Mouse (Mus musculus): ENCODE measurements at regions not wholly inside any gene's neighbourhood (a gene's known extent, or its start where the extent isn't known, plus 50 kb on each side); places are given as distances from the start of the nearest gene placed in this dataset.
A peak's percentile ranks its signal among the peaks of the same experiment; 100 is the strongest.

DNA sequence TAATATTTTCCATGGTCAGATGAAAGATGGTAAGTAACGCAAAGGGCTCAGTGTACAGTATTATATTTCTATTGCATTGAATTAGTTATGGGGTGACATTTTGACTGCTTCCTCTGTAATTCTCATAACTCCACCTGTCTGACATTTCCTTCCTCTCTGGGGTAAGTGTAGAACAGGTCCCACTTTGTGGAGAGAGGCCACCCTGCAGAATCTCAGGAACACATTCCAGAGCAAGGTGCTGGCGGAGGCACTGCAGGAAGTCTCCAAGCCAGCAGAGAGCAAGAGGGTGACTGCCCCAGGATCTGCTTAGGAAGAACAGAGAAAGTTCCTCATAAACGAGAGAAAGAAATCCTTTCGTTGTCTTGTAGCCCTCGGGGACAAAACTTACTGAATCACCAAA lies 95.4 kb upstream of the Hes1 start:
- 0 out of 2 replicates have a peak, but pooled peaks cover 8% of the 10 kb centered on the region for H3K4me1 ChIP-seq (replicated peaks; ENCODE audit: insufficient read depth, low read length)
- TF ChIP-seq CTCF (IDR thresholded peaks at IDR 0.05; ENCODE audit: low read depth), result no peak
- DNase-seq (ENCODE audit: low spot score) (peak; percentile 42), ATAC-seq (replicated peaks; ENCODE audit: low FRiP score, low read depth) (no peak)
- no peak overlapping the region for H3K27ac ChIP-seq
- H3K4me3 ChIP-seq (replicated peaks; ENCODE audit: low read depth, low read length), result no peak overlapping the region
- H3K36me3 ChIP-seq (ENCODE audit: insufficient read depth, low read length), result no peaks in the 10 kb centered on the region
- 39% methylated on average over 5 of the region's 5 CpGs for WGBS
- H3K27me3 ChIP-seq (ENCODE audit: insufficient read depth, low read length), result no peaks in the 10 kb centered on the region
- H3K4me2 ChIP-seq (ENCODE audit: low read length), result no peak overlapping the region
- no peak overlapping the region for H3K9ac ChIP-seq (ENCODE audit: low read depth, low read length)
- H3K9me3 ChIP-seq (replicated peaks; ENCODE audit: low read length), result no peaks in the 10 kb centered on the region

DNA sequence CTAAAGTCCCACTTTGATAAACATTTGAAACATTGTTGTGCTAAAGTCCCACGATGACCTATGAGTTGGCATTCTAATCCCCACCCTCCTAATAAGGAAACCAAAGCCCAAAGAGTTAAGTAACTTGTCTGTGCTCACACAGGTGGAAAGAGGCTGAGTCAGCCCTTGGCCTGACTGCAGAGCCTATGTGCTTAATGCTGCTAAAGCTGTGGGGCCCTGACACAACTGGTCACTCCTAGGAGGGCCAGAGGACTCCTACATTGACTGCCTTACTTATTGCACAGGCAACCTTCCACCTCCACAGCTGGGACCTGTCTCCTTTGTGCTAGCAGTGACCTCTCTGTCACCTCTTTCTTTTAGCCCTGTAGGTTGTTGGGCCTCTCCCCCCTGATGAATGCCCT lies 91.4 kb upstream of the Hes1 start:
- Histone ChIP-seq H3K9ac (ENCODE audit: low read depth, low read length) (no peak overlapping the region), H3K36me3 (ENCODE audit: insufficient read depth, low read length) (no peaks in the 10 kb centered on the region), H3K27ac (no peak overlapping the region), H3K4me3 (replicated peaks; ENCODE audit: low read depth, low read length) (no peak overlapping the region), H3K27me3 (ENCODE audit: insufficient read depth, low read length) (no peaks in the 10 kb centered on the region), H3K4me2 (ENCODE audit: low read length) (no peak overlapping the region), H3K9me3 (replicated peaks; ENCODE audit: low read length) (no peaks in the 10 kb centered on the region), H3K4me1 (replicated peaks; ENCODE audit: insufficient read depth, low read length) (0 out of 2 replicates have a peak, but pooled peaks cover 8% of the 10 kb centered on the region)
- peak; percentile 71 for ATAC-seq (replicated peaks; ENCODE audit: low FRiP score, low read depth)
- no peak for TF ChIP-seq CTCF (IDR thresholded peaks at IDR 0.05; ENCODE audit: low read depth)
- peak; percentile 77 for DNase-seq (ENCODE audit: low spot score)
- WGBS, result 17% methylated on average over 1 of the region's 1 CpGs

DNA sequence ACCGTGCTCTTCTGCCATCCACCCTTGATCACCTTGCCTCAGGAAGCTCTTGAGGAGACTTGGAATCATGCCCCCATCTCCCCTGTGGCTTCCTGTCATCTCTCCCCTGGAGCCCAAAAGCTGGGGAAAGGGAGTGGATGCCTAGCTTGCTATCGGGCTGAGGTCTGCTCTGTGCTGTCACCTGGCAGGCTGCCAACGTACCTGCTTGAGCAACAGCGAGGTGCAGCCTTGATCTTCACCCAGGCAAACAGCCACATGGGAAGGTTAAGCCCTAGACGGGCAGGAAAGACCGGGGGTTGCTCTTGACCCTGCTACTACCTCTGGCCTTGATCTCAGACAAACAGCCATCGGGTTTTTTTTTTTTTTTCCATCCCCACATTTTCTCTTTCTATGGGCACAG lies 90.9 kb upstream of the Hes1 start:
- H3K27ac ChIP-seq, result no peak overlapping the region
- no peaks in the 10 kb centered on the region for H3K27me3 ChIP-seq (ENCODE audit: insufficient read depth, low read length)
- ATAC-seq (replicated peaks; ENCODE audit: low FRiP score, low read depth) (peak; percentile 33; the same call in 1 of the 2 replicates), DNase-seq (ENCODE audit: low spot score) (no peak)
- WGBS, result 23% methylated on average over 7 of the region's 7 CpGs
- TF ChIP-seq CTCF (IDR thresholded peaks at IDR 0.05; ENCODE audit: low read depth), result no peak
- H3K4me2 ChIP-seq (ENCODE audit: low read length), result no peak overlapping the region
- 0 out of 2 replicates have a peak, but pooled peaks cover 8% of the 10 kb centered on the region for H3K4me1 ChIP-seq (replicated peaks; ENCODE audit: insufficient read depth, low read length)
- no peak overlapping the region for H3K4me3 ChIP-seq (replicated peaks; ENCODE audit: low read depth, low read length)
- H3K9me3 ChIP-seq (replicated peaks; ENCODE audit: low read length), result no peaks in the 10 kb centered on the region
- H3K36me3 ChIP-seq (ENCODE audit: insufficient read depth, low read length), result no peaks in the 10 kb centered on the region
- no peak overlapping the region for H3K9ac ChIP-seq (ENCODE audit: low read depth, low read length)

DNA sequence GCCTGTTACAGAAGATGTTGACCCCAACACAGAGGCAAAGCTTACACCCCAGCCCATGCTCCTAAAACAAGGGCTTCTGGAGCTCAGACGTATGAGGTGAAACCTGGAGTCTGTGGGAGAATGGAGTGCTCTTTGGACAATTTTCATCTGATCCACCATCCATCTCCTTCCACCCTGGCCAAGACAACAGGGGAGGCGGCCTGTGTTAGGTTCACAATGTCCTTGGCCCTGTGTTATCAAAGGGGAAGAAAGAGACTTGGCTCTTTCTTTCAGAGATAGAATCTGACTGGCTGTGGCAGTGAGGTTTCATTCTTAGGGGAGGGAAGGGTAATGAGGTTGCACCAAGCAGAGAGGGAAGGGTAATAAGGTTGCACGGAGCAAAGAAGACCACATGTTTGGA lies 88.4 kb upstream of the Hes1 start:
- Histone ChIP-seq H3K27me3 (ENCODE audit: insufficient read depth, low read length) (no peaks in the 10 kb centered on the region), H3K4me3 (replicated peaks; ENCODE audit: low read depth, low read length) (no peak overlapping the region), H3K4me1 (replicated peaks; ENCODE audit: insufficient read depth, low read length) (0 out of 2 replicates have a peak, but pooled peaks cover 8% of the 10 kb centered on the region), H3K27ac (no peak overlapping the region), H3K9me3 (replicated peaks; ENCODE audit: low read length) (no peaks in the 10 kb centered on the region), H3K36me3 (ENCODE audit: insufficient read depth, low read length) (no peaks in the 10 kb centered on the region), H3K4me2 (ENCODE audit: low read length) (no peak overlapping the region), H3K9ac (ENCODE audit: low read depth, low read length) (no peak overlapping the region)
- TF ChIP-seq CTCF (IDR thresholded peaks at IDR 0.05; ENCODE audit: low read depth), result no peak
- 90% methylated on average over 3 of the region's 3 CpGs for WGBS
- DNase-seq (ENCODE audit: low spot score) (no peak), ATAC-seq (replicated peaks; ENCODE audit: low FRiP score, low read depth) (no peak)

DNA sequence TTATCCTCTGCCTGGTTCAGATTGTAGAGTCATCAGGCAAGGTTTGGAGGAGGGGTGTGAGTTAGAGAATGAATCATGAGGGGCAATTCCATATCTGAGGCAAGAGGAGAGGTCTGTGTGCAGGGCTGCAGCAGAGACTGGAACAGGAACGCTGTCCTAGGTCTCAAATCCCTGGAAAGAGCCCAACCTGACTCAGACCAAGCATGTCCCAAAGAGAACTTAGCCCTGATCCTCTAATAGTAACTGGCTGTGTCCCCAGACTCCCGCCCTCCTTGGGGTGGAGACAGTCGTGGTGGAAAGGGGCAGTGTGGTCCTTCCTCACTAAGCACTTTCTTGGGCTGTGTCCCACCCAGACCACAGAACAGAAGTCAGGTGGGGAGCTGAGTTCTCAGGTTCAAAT lies 87.2 kb upstream of the Hes1 start:
- H3K4me3 ChIP-seq (replicated peaks; ENCODE audit: low read depth, low read length), result no peak overlapping the region
- H3K9me3 ChIP-seq (replicated peaks; ENCODE audit: low read length), result no peaks in the 10 kb centered on the region
- DNase-seq (ENCODE audit: low spot score) (no peak), ATAC-seq (replicated peaks; ENCODE audit: low FRiP score, low read depth) (no peak)
- H3K36me3 ChIP-seq (ENCODE audit: insufficient read depth, low read length), result no peaks in the 10 kb centered on the region
- no peak for TF ChIP-seq CTCF (IDR thresholded peaks at IDR 0.05; ENCODE audit: low read depth)
- H3K4me2 ChIP-seq (ENCODE audit: low read length), result no peak overlapping the region
- H3K4me1 ChIP-seq (replicated peaks; ENCODE audit: insufficient read depth, low read length), result 0 out of 2 replicates have a peak, but pooled peaks cover 8% of the 10 kb centered on the region
- 59% methylated on average over 3 of the region's 3 CpGs for WGBS
- no peaks in the 10 kb centered on the region for H3K27me3 ChIP-seq (ENCODE audit: insufficient read depth, low read length)
- H3K9ac ChIP-seq (ENCODE audit: low read depth, low read length), result no peak overlapping the region
- no peak overlapping the region for H3K27ac ChIP-seq

DNA sequence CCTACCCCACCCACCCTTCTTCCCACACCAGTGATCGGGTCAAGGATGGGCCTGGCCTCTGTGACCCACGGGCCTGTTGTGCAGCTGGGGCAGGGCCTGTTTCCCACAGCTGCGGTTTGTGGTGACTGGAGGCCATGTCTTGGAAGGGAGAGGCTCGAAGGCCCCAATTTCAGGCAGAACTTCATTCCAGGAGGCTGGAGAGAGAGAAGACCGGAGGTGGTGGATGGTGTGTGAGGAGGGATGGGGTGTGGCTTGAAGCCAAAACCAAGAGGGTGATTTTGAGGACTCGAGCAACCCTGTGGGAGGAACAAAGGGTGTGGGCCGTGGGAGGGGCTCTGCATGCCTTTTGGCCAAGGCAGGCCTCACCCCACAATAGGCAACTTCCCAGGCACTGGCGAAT lies 86.5 kb upstream of the Hes1 start:
- H3K36me3 ChIP-seq (ENCODE audit: insufficient read depth, low read length), result no peaks in the 10 kb centered on the region
- TF ChIP-seq CTCF (IDR thresholded peaks at IDR 0.05; ENCODE audit: low read depth), result no peak
- no peak overlapping the region for H3K4me3 ChIP-seq (replicated peaks; ENCODE audit: low read depth, low read length)
- H3K27me3 ChIP-seq (ENCODE audit: insufficient read depth, low read length), result no peaks in the 10 kb centered on the region
- WGBS, result 55% methylated on average over 8 of the region's 8 CpGs
- no peaks in the 10 kb centered on the region for H3K9me3 ChIP-seq (replicated peaks; ENCODE audit: low read length)
- no peak overlapping the region for H3K9ac ChIP-seq (ENCODE audit: low read depth, low read length)
- ATAC-seq (replicated peaks; ENCODE audit: low FRiP score, low read depth) (no peak), DNase-seq (ENCODE audit: low spot score) (no peak)
- H3K4me2 ChIP-seq (ENCODE audit: low read length), result no peak overlapping the region
- 0 out of 2 replicates have a peak, but pooled peaks cover 6% of the 10 kb centered on the region for H3K4me1 ChIP-seq (replicated peaks; ENCODE audit: insufficient read depth, low read length)
- no peak overlapping the region for H3K27ac ChIP-seq

DNA sequence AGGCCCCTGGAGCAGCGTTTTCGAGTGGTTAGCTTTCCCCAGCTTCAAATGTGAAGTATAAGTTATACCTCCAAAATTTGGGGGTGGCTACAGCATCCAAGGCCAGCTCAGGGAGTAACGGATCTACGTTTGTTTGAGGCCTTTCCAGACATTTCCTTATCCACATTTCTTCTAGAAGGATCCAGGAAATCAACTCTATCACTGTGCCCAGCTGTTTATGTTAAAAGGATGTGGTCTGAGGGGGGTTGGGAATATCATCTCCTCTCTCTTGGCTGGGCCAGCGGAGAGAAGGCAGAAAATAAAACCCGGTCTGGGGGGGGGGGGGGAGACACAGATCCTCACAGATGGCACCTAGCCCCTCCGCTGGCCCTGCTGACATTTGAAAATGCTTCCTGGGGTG lies 85.1 kb upstream of the Hes1 start:
- H3K27me3 ChIP-seq (ENCODE audit: insufficient read depth, low read length), result no peaks in the 10 kb centered on the region
- H3K4me3 ChIP-seq (replicated peaks; ENCODE audit: low read depth, low read length), result no peak overlapping the region
- no peaks in the 10 kb centered on the region for H3K4me1 ChIP-seq (replicated peaks; ENCODE audit: insufficient read depth, low read length)
- no peak overlapping the region for H3K4me2 ChIP-seq (ENCODE audit: low read length)
- TF ChIP-seq CTCF (IDR thresholded peaks at IDR 0.05; ENCODE audit: low read depth), result no peak
- ATAC-seq (replicated peaks; ENCODE audit: low FRiP score, low read depth) (no peak), DNase-seq (ENCODE audit: low spot score) (peak; percentile 46)
- no peak overlapping the region for H3K27ac ChIP-seq
- whole genome bisulfite sequencing, result 66% methylated on average over 6 of the region's 7 CpGs
- H3K9ac ChIP-seq (ENCODE audit: low read depth, low read length), result no peak overlapping the region
- H3K9me3 ChIP-seq (replicated peaks; ENCODE audit: low read length), result no peaks in the 10 kb centered on the region
- H3K36me3 ChIP-seq (ENCODE audit: insufficient read depth, low read length), result no peaks in the 10 kb centered on the region

Data from kidney, postnatal 0 days (tissue).